Mouse (Mus musculus): Measurements from ENCODE around the gene Krt87. TPM values are rescaled to one million over a fixed set of nuclear protein-coding genes. Genes with fewer than 3 reads are reported as not detected.

Gene Krt87
- total RNA-seq, 2 experiments from 2014 or later, result not detected

DNA sequence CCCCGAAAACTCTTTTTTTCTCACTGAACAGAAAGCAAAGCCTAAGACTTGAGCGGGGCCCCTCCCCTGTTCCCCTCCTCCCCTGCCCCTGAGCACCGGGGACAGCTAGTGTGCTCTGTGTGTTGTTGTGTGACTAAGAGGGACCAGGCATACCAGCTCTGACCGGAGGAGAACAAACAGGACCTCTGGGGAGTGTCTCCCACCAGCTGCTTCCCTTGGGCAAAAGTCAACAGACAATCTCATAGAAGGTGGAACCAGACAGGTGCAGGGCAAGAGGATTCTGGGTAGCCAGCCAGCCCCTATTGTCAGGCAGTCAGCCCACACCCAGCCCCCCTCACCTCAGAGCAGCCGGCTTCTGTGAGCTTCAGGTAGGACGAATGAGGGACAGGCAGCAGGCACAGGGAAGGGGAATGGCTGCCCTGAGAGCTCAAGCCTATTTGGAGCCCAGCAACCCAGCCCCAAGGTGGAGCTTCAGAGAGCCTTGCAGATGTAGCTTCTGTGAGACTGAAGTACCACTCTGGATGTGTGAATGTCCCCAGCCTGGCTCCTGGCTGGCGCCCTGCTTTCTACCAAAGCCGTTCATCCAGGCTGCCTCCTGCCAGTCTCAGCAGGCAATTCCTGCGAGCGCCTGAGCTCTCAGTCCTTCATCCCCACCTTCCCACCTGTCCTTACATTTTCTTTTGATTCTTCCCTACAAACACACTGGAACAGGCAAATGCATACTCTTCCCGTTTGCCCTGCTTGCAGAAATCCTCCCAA lies 23.6 kb downstream of the Krt87 start:
- DNase-seq, result no peak

DNA sequence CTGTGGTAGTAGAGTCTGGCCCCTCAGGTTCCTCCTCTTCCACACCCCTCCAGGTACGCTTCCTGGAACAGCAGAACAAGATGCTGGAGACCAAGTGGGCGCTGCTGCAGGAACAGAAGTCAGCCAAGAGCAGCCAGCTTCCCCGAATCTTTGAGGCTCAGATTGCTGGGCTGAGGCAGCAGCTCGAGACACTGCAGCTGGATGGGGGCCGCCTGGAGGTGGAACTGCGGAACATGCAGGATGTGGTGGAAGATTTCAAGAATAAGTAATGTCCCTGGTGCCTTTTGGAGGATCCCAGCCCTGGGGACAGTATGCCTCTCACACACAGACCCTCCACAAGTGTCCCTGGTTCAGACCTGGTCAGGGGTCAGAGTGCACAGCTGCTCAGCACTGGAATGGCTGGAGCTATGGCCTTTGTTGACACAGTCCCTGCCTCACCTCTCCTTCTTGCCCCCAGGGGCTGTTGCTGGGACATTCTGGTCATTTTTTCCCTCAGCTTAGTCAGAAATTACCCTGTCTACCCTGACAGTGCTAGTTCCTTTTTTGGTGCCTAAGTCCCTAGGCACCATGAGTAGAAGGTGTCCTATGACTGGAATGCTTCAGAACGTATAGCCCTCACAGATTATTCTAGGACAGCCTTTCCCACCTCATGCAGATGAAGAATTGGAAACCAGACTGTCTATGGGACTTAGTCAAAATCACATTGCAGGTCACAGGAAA lies 24.5 kb downstream of the Krt87 start:
- no peak for DNase-seq

DNA sequence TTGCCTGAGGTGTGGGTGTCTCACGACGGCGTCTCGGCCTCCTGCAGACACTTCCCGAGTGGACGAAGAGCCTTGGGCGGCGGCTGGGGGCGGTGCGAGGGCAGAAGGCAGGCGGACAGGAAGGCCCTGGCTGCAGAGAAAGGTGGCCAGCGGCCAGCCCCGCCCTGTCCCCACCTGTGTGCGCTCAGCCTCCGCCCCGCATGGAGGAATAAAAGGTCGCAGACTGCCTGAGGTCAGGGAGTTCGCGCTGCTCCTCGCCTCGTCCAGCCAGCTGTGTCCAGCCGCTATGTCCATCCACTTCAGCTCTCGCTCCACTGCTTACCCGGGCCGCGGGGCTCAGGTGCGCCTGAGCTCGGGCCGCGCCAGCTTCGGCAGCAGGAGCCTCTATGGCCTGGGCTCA lies 26.4 kb downstream of the Krt87 start:
- DNase-seq, result no peak

DNA sequence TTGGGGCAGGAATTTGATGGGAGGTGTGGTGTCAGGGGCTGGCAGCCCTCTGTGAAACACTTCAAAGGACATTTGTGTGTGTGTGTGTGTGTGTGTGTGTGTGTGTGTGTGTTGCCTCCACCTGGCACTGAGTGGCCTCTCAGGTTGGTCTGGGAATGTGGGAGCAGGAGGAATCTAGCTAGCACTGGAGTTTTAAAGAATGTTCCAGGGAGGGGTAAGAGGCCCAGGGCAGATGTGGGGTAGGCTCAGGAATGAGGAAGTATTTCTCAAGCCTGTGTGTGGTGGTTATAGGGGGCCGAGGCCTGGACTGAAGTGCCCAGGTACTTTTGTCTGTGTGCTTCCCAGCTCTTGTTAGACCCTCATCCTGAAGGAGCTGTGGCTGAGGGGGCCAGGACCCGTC lies 27.8 kb downstream of the Krt87 start, which contains the start of gene Krt7:
Gene Krt7, plus strand, starts transcription at position 269 of the 400 bp plus-strand sequence.
- no peak for DNase-seq

DNA sequence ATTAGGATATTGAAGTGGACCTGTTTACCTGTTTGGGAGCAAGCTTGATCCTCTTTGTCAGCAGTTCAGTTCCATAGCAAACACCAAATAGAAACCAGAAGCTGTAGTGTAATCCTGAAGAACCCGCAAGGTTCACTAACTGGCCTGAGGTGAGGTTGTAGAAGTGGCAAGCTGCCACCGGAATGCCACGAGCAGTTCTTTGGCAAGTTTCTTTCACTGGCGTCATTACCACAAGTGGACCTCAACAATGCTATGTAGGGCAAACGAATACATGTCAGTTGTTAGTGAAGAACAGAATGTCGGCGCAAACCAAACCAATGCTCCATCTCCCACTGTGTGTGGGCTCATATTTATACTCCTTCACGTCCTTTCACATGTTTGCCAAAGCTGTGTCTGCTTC lies 40.3 kb downstream of the Krt87 start:
- no peak for DNase-seq

DNA sequence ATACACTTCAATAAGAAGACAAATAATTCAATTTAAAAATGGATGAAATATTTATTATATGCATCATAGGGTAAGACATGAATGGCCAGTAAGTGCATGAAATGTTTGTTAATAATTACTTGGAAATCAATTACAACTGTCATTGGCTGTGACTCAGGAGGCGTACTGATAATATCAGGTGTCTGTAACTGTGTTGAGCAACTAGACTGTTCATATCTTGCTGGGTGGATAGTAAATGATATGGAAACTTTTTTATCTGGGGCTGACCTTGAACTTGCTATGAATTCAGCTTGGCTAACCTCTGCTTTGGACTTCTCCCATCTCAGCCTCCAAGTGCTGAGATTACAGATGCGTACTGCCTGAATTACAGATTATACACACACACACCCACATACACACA lies 40.9 kb downstream of the Krt87 start:
- no peak for DNase-seq

DNA sequence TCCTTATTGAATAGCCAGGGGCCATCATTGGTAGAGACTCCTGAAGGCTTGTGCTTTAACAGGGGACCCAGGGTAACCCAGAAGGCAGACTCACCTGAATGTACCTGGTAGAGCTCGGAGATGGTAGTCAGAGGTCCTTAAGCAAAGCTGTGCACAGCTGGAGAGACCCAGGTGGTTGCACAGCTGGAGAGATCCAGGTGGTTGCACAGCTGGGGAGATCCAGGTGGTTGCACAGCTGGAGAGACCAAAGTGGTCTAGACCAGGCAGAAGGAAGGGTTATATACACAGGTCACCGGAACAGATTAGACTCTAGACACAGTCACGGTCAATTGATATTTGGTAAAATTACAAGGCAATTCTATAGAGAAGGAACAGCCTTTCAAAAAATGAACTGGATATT lies 41.7 kb downstream of the Krt87 start:
- DNase-seq, result no peak

DNA sequence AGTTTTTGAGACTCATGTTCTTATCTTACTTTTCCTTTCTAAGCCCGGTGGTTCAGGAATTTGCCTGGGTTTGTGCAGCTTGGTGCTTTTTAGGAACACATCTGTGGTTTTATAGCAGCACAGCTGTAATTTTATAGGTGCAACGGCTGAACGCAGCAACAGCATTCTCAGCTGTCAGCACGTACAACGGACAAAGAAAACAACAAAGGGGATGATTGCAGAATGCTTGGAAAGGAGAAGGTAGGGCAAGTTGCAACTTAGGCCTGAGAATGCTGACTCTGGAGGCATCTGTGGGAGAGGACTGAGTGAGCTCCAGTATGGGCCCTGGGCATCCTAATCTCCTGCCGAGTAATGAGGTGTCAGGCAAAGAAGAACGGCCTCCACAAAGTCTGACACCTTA lies 42.1 kb downstream of the Krt87 start:
- DNase-seq, result no peak

DNA sequence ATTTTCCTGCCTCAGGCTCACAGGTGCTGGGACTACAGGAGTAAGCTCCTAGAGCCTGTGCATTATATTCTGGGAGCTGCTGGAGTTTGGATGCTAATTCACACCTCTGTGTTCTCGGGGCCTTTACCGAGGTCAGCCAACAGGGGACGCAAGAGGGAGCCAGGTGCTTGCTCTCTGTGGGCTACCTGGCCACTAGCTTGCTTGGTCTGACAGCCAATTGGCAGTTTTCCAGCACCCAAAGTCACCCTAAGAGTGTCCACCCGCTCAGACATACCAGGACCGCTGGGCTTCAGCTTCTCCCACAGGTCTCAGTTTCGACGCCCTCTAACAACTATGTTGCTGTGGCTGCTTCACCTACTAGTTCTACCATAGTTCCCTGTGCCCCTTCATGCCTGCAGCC lies 43.7 kb downstream of the Krt87 start:
- DNase-seq, result no peak

DNA sequence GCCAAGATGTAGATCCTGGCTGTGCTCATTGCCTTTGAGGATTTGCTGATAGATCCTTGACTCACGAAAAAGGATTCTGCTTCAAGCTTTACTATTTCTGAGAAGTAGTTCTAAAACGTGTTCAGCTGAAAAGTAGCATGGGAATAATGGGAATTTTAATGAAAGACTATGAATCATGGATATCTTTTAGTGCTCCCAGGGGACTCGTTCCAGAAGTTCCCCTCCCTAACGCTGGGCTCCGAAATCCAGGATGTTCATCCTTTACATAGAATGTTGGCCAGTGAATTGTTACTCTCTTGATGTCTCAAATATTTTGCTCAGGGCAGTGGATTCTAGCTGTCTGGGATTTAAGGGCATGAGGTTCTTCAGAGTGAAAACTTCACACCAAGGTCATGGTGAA lies 46.4 kb downstream of the Krt87 start:
- DNase-seq, result no peak

DNA sequence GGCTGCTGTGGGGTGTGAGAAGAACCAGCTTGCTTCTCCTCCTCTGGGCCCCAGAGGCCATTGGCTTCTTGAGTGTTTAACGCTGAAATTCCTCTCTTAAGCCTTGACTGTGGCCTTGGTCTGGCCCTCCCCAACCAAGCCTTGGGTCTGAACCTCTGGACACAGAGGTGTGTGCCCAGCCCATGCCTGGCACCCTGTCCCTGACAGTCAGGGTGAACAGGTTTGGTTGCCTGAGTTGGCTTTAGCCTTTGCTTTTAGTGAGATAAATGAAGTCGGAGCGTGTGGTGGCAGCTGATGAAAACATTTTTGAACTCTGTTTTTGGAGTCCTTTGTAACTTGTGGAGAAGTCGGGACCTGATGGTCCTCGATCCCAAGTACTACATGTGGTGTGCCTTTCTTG lies 48.4 kb downstream of the Krt87 start:
- no peak for DNase-seq

DNA sequence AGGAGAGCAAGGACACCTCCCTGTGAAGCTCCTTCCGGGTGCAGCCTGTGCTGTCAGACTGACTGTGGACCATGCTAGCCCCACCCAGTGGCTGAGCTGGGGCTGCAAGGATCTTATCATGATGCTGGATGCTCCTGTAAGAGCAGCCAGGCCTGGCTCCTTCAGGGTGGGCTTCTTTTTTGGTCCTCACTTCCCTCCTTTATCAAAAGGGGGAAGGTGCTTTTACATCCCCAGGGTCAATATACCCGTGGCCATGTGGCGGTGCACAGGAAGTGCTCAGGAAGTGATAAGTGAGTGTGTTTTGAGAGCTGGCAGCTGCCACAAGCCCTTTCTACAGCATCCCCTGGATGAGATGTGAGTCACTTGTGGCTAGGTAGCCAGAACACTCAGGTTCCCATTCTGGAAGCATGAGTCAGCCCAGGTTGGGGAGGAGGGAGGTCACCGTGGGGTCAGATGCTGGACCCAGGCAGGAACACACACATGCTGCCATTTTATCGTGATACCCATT lies 50.5 kb downstream of the Krt87 start:
- no peak for DNase-seq

DNA sequence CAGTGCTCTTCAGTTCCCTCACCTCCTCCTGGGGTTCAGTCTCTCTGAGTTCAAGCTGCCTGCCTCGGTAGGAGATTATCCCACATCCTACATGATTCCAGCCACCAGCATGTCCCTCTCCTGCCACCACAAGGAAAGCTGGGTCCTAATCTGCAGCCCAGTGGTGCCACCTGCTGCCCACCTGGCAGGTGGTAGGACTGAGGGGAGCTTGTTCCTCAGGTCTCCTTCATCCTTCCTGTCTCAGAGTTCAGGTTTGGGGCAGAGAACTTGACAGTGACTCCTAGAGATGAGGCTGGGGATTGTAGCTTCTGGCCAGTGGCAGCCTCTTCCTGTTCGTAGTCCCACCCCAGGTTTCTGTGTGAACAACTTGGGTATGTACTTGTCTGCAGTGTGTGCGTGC lies 51.4 kb downstream of the Krt87 start:
- no peak for DNase-seq

DNA sequence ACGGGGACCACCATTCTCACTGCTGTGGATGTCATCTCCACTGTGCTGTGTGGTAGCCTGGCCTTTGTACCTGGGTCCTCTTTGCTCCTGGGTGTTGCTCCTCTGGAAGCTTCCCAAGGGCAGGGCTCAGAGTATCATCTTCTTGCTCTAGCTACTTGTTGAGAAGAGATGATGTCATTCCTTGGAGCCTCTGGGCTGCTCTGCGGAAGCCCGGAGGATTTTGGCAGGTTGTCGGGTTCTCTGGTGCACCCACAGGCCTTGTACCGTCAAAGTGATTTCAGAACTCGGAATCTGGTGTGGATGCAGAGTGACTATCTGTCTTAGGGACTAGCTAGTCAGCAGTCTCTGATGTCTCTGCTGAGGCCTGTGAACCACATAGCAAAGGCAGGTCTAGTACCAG lies 53.5 kb downstream of the Krt87 start:
- no peak for DNase-seq

DNA sequence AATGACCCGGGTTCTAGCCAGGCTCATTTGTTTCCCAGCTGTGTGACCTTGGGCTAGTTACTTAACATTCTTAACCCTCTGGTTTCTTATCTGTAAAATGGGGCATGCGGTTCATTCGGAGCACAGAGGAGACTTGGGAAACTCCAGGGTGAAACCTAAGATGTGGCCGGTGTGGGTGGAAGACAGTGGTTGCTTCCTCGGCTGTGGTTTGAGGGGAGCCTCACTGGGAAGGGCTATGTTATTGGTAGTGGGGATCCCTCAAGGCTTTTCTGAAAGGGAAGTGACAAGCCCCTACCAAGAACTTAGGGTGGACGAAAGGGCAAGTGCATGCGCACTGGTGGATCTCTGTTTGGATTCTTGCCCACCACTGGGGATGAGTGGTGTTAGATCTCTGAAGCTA lies 54.0 kb downstream of the Krt87 start:
- DNase-seq, result no peak

DNA sequence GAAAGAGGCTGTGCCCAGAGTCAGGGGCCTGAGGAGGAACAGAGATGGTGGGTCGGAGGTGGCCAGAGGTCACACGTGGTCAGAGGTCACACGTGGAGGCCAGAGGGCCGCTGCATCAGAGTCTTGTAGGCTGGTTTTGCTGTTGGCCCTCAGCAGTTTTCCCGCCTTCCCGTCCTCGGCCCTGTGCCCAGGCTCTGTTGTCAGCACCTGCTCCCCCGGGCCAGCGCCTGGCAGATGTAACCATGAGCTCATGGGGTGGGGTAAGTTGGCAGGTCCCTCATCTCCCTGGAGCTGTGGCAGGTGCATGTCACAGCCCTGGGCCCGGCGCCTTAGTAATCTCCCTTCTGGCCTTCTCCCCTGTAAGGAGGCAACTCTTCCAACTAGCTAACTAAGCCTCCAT lies 55.8 kb downstream of the Krt87 start:
- no peak for DNase-seq

DNA sequence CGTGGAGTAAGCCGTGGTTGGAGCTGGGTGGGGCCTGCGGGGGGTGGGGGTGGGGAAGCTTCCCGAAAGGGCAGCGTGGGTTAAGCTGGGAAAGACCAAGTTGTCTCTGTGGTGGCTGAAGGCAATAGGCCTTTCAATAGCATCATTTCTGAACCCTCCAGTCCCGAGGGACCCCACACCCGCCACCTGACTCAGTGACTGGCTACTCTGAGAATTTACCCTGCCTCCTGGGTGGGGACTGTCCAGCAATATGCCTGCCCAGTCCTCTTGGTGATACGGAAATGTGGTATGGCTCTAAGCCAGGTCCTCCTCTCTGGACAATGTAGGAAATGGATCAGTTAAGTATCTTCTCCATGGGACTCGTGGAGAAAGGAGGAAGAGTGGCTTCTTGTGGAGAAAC lies 56.8 kb downstream of the Krt87 start:
- no peak for DNase-seq

Other genes starting within 250 kb of the Krt87 start
- 10 to 100 TPM; 16.4 to 24.0 TPM for gene Grasp, start 214.6 kb downstream of the Krt87 start, total RNA-seq (2021)
- gene Nr4a1, start 184.5 kb downstream of the Krt87 start, total RNA-seq (2021), result 100 to 1,000 TPM in 1 of 2 experiments, 10 to 100 TPM in 1; 95.8 to 589 TPM
- gene Atg101, start 154.5 kb downstream of the Krt87 start, total RNA-seq (2021), result 100 to 1,000 TPM in 1 of 2 experiments, 10 to 100 TPM in 1; 36.6 to 103 TPM
- 1 to 10 TPM; 1.0 to 2.4 TPM for gene 6030408B16Rik, start 145.6 kb downstream of the Krt87 start, total RNA-seq (2021)
- under 1 TPM; 0.75 to 0.76 TPM for gene Krt80, start 68.6 kb downstream of the Krt87 start, total RNA-seq (2021)
- gene Krt7, start 27.8 kb downstream of the Krt87 start, total RNA-seq (2021), result 1 to 10 TPM; 3.5 to 4.2 TPM
- not detected for gene Krt88, start 8.9 kb upstream of the Krt87 start, total RNA-seq (2021)
- not detected for gene Krt81, start 24.9 kb upstream of the Krt87 start, total RNA-seq (2021)
- gene Krt86, start 34.7 kb upstream of the Krt87 start, total RNA-seq (2021), result not detected
- gene Krt83, start 52.7 kb upstream of the Krt87 start, total RNA-seq (2021), result not detected
- not detected for gene Gm49425, start 78.5 kb upstream of the Krt87 start, total RNA-seq (2021)
- not detected for gene Krt84, start 94.0 kb upstream of the Krt87 start, total RNA-seq (2021)
- not detected for gene Krt82, start 111.9 kb upstream of the Krt87 start, total RNA-seq (2021)
- gene Krt90, start 124.1 kb upstream of the Krt87 start, total RNA-seq (2021), result under 1 TPM in 1 of 2 experiments, not detected in 1; 0.18 TPM
- not detected for gene Krt75, start 135.1 kb upstream of the Krt87 start, total RNA-seq (2021)
- gene Gm5414, start 189.4 kb upstream of the Krt87 start, total RNA-seq (2021), result not detected
- not detected for gene Gm5478, start 208.6 kb upstream of the Krt87 start, total RNA-seq (2021)
- not detected for gene Krt6b, start 241.5 kb upstream of the Krt87 start, total RNA-seq (2021)